Mouse (Mus musculus) layer of hippocampus, postnatal 10 days (tissue): ENCODE results near the gene Cdk1. TPM values are rescaled to one million over a fixed set of nuclear protein-coding genes. Genes with fewer than 3 reads are reported as not detected.
"Not testable (repeated sequence)": the region's sequence is repeated elsewhere in the genome, so short reads cannot be mapped to it uniquely, and the experiment has no call there.

ENCODE experiments used
- DNase-seq, 2 experiments: peaks; one replicate each; pipeline ENCODE4 v3.0.0; 2021; ENCODE audit warnings: low spot score in 2 of 2
- long read RNA-seq: library from polyadenylated mRNA; stranded (forward); transcript quantifications from one replicate; pipeline ENCODE4 v2.0.0, GENCODE M21; 2023
- total RNA-seq, 2 experiments: library from RNA; stranded (reverse); gene quantifications; 2 replicates each; pipeline ENCODE4 v1.2.3; 2021

The Cdk1 gene
- total RNA-seq, result 10 to 100 TPM in 1 of 2 experiments, 1 to 10 TPM in 1; 6.4 to 12.1 TPM
- long read RNA-seq, full-length matches to known transcripts, result 13 of 17 reads
- long read RNA-seq, partial matches to known transcripts, result 1 of 17 reads
- long read RNA-seq, other reads (novel, unspliced or antisense), result 3 of 17 reads

GRCm38 (mm10) chr10:69352212-69353085, at the start of gene Cdk1:
Cdk1 (minus strand) TSS chr10:69352938.
- DNase-seq, result peak; percentile 95 to 96

GRCm38 (mm10) chr10:69399814-69400385, 47.2 kb upstream of the Cdk1 start:
- DNase-seq, result no peak

- DNase-seq, result peak; percentile 9 to 22
Measured at GRCm38 (mm10) chr10:69398763-69399590, 46.2 kb upstream of the Cdk1 start, which contains the start of gene Ank3. Ank3 (plus strand) TSS chr10:69398773.

DNA sequence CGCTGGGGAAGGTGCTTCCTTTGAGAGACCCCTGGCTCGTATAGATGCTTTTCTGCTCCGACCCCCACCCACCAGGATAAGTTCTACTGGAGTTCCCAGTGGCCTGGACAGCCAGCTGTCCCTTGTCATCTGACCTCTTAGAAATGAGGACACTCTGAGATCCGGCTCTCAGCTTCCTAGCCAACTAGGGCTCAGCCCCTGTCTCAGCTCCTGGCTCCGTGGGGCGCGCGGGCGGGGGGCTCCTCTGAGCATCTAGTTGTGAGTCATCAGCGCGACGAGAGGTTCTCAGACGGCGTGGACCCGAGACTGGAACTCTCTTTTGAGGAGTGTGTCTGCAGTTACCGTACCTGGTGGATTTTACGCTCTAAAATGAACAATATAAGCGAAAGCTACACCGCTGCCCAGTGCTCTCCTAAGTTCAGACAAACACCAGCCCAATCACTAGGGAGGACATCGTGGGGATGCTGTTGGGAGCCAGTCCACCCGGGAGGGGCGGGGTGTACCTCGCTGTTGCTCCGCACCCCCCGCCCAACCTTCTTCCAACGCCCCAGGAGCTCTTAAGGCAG, 45.5 kb upstream of the Cdk1 start:
- DNase-seq, result peak in 1 of 2 experiments; percentile 6

GRCm38 (mm10) chr10:69389511-69389910, 36.8 kb upstream of the Cdk1 start:
- no peak for DNase-seq

GRCm38 (mm10) chr10:69386767-69387166, 34.0 kb upstream of the Cdk1 start:
- no peak for DNase-seq

- no peak for DNase-seq
Measured at GRCm38 (mm10) chr10:69385136-69385535, 32.4 kb upstream of the Cdk1 start.

DNA sequence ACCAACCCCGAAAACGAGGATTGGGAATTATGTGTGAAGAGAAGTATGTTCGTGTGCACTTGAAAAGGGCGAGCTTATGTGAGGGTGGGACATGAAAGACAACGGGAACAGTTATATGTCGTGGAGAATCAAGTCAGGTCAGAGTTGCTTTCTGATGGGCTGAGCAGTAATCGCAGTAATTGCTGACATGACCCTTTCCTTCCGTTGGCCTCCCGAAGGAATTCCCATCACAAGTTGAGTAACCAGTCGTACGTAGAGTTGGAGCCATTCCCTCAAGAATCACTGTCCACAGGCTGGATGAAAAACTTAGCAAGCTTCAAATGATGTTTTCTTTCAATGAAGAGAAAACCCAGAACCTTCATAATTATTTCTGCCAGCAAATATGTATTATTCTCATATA, 31.9 kb upstream of the Cdk1 start:
- DNase-seq, result no peak

DNA sequence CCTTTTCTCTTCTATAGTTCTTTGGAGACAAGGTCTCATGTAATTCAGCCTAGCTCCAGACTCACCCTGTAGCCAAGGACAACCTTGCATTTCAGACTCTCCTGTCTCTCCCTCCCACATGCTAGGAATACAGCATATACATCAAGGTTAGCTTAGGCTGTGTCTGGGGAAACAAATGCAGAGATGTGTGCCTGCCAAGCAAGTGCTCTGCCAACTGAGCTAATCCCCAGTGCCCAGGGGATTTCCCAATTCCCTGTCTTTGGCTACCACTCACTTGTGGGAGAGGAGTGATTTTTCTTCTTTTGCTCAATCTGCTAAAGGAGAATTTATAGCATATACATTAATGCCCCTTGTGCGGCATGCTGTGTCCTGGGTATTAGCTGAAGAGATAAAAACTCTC, 30.4 kb upstream of the Cdk1 start:
- no peak for DNase-seq

GRCm38 (mm10) chr10:69375154-69375553, 22.4 kb upstream of the Cdk1 start:
- no peak for DNase-seq

- no peak for DNase-seq
Measured at GRCm38 (mm10) chr10:69373796-69374550, 21.2 kb upstream of the Cdk1 start.

DNA sequence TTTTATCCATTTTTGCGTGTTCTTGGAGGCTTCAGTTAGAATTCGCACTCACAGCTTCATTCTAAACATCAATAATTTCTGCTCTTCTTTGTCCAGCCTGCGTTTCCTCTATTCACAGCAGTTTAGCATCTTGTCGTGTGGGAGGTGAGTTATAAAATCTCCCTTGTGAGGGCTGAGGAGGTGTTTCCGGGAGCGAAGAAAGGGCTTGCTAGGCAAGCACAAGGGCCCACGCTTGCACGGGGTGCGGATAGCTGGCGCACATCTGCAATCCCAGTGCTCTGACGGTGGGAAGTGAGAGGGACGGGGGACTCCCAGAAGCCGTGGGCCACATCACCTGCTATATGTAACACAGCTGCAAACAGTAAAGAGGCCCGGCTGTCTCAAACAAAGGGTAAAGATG, 19.3 kb upstream of the Cdk1 start:
- DNase-seq, result no peak

- DNase-seq, result peak; percentile 46 to 64
Measured at GRCm38 (mm10) chr10:69371441-69371840, 18.7 kb upstream of the Cdk1 start.

- DNase-seq, result no peak
Measured at GRCm38 (mm10) chr10:69369321-69369720, 16.6 kb upstream of the Cdk1 start.

- no peak for DNase-seq
Measured at GRCm38 (mm10) chr10:69366877-69367387, 14.2 kb upstream of the Cdk1 start.

GRCm38 (mm10) chr10:69366208-69366607, 13.5 kb upstream of the Cdk1 start:
- no peak for DNase-seq

- DNase-seq, result no peak
Measured at GRCm38 (mm10) chr10:69359666-69360065, 6.9 kb upstream of the Cdk1 start.

DNA sequence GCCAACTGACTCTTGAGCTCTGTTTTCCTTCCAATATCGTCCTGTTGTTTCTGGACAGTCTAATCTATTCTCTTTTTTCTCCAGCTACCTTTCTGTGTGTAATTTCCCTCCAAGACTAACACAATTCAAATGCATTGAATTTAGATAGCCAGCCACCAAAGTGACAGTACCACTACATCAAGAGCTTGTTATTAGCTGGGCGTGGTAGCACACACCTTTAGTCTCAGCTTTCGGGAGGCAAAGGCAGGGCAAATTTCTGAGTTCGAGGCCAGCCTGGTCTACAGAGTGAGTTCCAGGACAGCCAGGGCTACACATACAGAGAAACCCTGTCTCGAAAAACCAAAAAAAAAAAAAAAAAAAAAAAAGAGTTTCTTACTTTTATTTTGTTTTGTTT, 345 bp upstream of the Cdk1 start:
- DNase-seq, result not testable (repeated sequence)

DNA sequence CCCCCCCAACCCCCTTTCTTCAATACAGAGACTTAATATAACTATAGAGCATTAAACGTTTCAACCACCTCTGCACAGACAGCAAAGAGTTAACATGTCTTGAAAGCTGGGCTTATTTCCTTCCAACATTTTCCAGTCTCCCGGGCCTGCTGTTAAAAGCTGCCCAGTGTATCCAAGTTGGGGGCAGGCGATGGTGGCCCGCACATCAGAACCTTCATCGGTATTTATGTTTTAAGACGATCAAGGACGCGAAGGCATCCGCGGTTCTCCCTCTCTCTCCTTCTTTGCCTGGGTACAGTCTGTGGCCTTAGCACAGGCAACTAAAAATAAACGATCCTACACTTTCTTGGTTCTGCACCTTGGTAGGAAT, 911 bp downstream of the Cdk1 start:
- no peak for DNase-seq
